Mouse (Mus musculus): Measurements from ENCODE around the gene Atp6v0a2. TPM values are rescaled to one million over a fixed set of nuclear protein-coding genes. Genes with fewer than 3 reads are reported as not detected.

Gene Atp6v0a2
- polyA plus RNA-seq, 1 experiment from 2014 or later = 57.8 TPM

GRCm38 (mm10) chr5:124761011-124761410 lies 132.6 kb downstream of the Atp6v0a2 start:
- Histone ChIP-seq H3K4me1 (replicated peaks) (no peaks in the 10 kb centered on the region), H3K27ac (no peak overlapping the region), H3K36me3 (no peaks in the 10 kb centered on the region), H3K4me2 (replicated peaks) (no peak overlapping the region), H3K4me3 (replicated peaks) (no peak overlapping the region), H3K27me3 (replicated peaks) (no peaks in the 10 kb centered on the region), H3K9me3 (no peaks in the 10 kb centered on the region), H3K9ac (no peak overlapping the region)
- ATAC-seq = no peak
- 58% methylated on average over 18 of the region's 18 CpGs for WGBS

- no peaks in the 10 kb centered on the region for H3K36me3 ChIP-seq
- no peaks in the 10 kb centered on the region for H3K9me3 ChIP-seq
- 94% methylated on average over 1 of the region's 1 CpGs for WGBS
- no peak overlapping the region for H3K9ac ChIP-seq
- no peaks in the 10 kb centered on the region for H3K4me1 ChIP-seq (replicated peaks)
- H3K27me3 ChIP-seq (replicated peaks) = no peaks in the 10 kb centered on the region
- H3K27ac ChIP-seq = no peak overlapping the region
- no peak overlapping the region for H3K4me3 ChIP-seq (replicated peaks)
- ATAC-seq = no peak
- H3K4me2 ChIP-seq (replicated peaks) = no peak overlapping the region
These were observed 133.4 kb downstream of the Atp6v0a2 start for GRCm38 (mm10) chr5:124761787-124762186.

Other genes with a start within 250 kb of the Atp6v0a2 start
- 78.6 and 90.3 TPM in 2 replicates for gene Sbno1, start 202.6 kb upstream of the Atp6v0a2 start, polyA plus RNA-seq (2015; fragmentation: Nextera tagmentation; extraction: Ambion mirVana)
- gene Kmt5a, start 188.6 kb upstream of the Atp6v0a2 start, polyA plus RNA-seq (2015; fragmentation: Nextera tagmentation; extraction: Ambion mirVana) = 93.5 and 105 TPM in 2 replicates
- gene Rilpl2, start 150.2 kb upstream of the Atp6v0a2 start, polyA plus RNA-seq (2015; fragmentation: Nextera tagmentation; extraction: Ambion mirVana) = 44.0 and 46.2 TPM in 2 replicates
- gene Snrnp35, start 145.4 kb upstream of the Atp6v0a2 start, polyA plus RNA-seq (2015; fragmentation: Nextera tagmentation; extraction: Ambion mirVana) = 21.4 and 23.6 TPM in 2 replicates
- gene Rilpl1, start 97.2 kb upstream of the Atp6v0a2 start, polyA plus RNA-seq (2015; fragmentation: Nextera tagmentation; extraction: Ambion mirVana) = 10.3 and 11.9 TPM in 2 replicates
- 642 and 660 TPM in 2 replicates for gene Tmed2, start 87.9 kb upstream of the Atp6v0a2 start, polyA plus RNA-seq (2015; fragmentation: Nextera tagmentation; extraction: Ambion mirVana)
- gene Ddx55, start 75.7 kb upstream of the Atp6v0a2 start, polyA plus RNA-seq (2015; fragmentation: Nextera tagmentation; extraction: Ambion mirVana) = 13.9 and 15.9 TPM in 2 replicates
- gene Eif2b1, start 49.4 kb upstream of the Atp6v0a2 start, polyA plus RNA-seq (2015; fragmentation: Nextera tagmentation; extraction: Ambion mirVana) = 85.0 and 88.3 TPM in 2 replicates
- 50.6 and 57.6 TPM in 2 replicates for gene Gtf2h3, start 49.4 kb upstream of the Atp6v0a2 start, polyA plus RNA-seq (2015; fragmentation: Nextera tagmentation; extraction: Ambion mirVana)
- gene Dnah10, start 96.5 kb downstream of the Atp6v0a2 start, polyA plus RNA-seq (2015; fragmentation: Nextera tagmentation; extraction: Ambion mirVana) = 0.04 and 0.10 TPM in 2 replicates
- gene Ccdc92, start 233.8 kb downstream of the Atp6v0a2 start, polyA plus RNA-seq (2015; fragmentation: Nextera tagmentation; extraction: Ambion mirVana) = 6.4 and 6.6 TPM in 2 replicates
- gene Zfp664, start 234.1 kb downstream of the Atp6v0a2 start, polyA plus RNA-seq (2015; fragmentation: Nextera tagmentation; extraction: Ambion mirVana) = 77.1 and 77.4 TPM in 2 replicates